7 mouse cellular contexts compared by ENCODE assay signal in the genomic region with DNA sequence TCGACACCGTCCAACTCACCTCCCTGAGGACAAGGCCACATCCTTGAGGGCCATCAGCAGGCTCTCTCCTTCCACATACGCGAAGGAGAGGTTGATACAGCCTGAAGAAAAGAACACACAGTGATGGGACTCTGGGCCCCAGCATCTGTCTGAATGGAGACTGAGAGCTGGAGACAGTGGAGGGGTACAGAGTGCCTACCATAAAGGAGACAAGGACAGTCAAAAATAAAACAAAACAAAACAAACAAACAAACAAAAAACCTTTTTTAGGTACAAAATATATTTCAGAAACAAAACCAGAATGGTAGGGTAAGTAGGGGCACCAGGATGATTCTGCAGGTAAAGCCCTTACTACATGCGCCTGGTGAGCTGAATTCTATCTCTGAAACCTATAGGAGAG. TPM values are rescaled to one million over a fixed set of nuclear protein-coding genes. Genes with fewer than 3 reads are reported as not detected.
DNase-seq lines count a peak whose midpoint lies in the region; ATAC-seq and TF ChIP-seq lines count a peak whose summit lies in the region.

A gene (minus strand): TSS at position 101 of the 400 bp plus-strand sequence.

- TF ChIP-seq POLR2A in CH12.LX (IDR thresholded peaks at IDR 0.05; ENCODE audit: low read depth, low read length), result no peak

- no peak for ATAC-seq in G1E (ENCODE audit: extremely low read depth, insufficient number of reproducible peaks, low FRiP score, poor library complexity, severe bottlenecking)
- ATAC-seq in forebrain, postnatal 0 days, result no peak

- H3K27ac ChIP-seq in CH12.LX (ENCODE audit: insufficient read depth, low read depth), result no peak within 1 kb of the TSS
- no peak within 1 kb of the TSS for H3K27ac ChIP-seq in forebrain, postnatal 0 days (ENCODE audit: low read depth, low read length)

- H3K4me1 ChIP-seq in CH12.LX (ENCODE audit: control insufficient read depth in 1 of 2, insufficient read depth in 2 of 2) (no peaks in the 10 kb centered on the region), G1E (ENCODE audit: insufficient read depth, low read depth, low read length) (no peaks in the 10 kb centered on the region; the same call in 1 of the 2 replicates)
- no peaks in the 10 kb centered on the region for H3K4me1 ChIP-seq in forebrain, postnatal 0 days (ENCODE audit: insufficient read depth)

- TF ChIP-seq CTCF in CH12.LX (conservative IDR thresholded peaks at IDR 0.05 in 1 of 2, IDR thresholded peaks at IDR 0.05 in 1 of 2; ENCODE audit: low read depth in 2 of 2, low read length in 2 of 2), result no peak
- no peak for TF ChIP-seq CTCF in G1E (IDR thresholded peaks at IDR 0.05; ENCODE audit: low read depth, low read length)
- TF ChIP-seq CTCF in forebrain, postnatal 0 days (IDR thresholded peaks at IDR 0.05; ENCODE audit: low read depth), result no peak

- TF ChIP-seq EP300 in CH12.LX (IDR thresholded peaks at IDR 0.05; ENCODE audit: low read length), result no peak

- H3K4me3 ChIP-seq in CH12.LX (replicated peaks in 1 of 3; ENCODE audit: low read depth in 2 of 3, low read length in 2 of 3, poor library complexity in 1 of 3) (no peak within 1 kb of the TSS), G1E (ENCODE audit: low read depth, low read length) (no peak within 1 kb of the TSS)
- H3K4me3 ChIP-seq in forebrain, postnatal 0 days (ENCODE audit: low read depth, low read length), result no peak within 1 kb of the TSS

- 94% methylated on average over 5 of the region's 5 CpGs for WGBS in forebrain, postnatal 0 days

- no peak for TF ChIP-seq RAD21 in CH12.LX (IDR thresholded peaks at IDR 0.05; ENCODE audit: low read depth, low read length)

- in situ Hi-C loops in CH12.LX (cut with MboI; ENCODE audit: low pct_ligation_motif_present, low pct_unique_long_range_greater_than_20kb, low sequenced_read_pairs), result loop anchor here (25.0 kb wide), 1 partner anchor 290 kb away; a partner anchor contains a TSS

- H3K27me3 ChIP-seq in CH12.LX (replicated peaks) (no peaks in the 10 kb centered on the region), G1E (ENCODE audit: insufficient read depth, low read length) (no peaks in the 10 kb centered on the region)
- no peaks in the 10 kb centered on the region for H3K27me3 ChIP-seq in forebrain, postnatal 0 days (ENCODE audit: insufficient read depth, low read length)

- H3K4me2 ChIP-seq in CH12.LX (ENCODE audit: insufficient read depth, low read depth, poor library complexity, severe bottlenecking), result no peak within 1 kb of the TSS
- no peak within 1 kb of the TSS for H3K4me2 ChIP-seq in forebrain, postnatal 0 days (ENCODE audit: low read depth)

- intact Hi-C loops in left cerebral cortex, postnatal 25 days (cut with DNase I), result no loop called here

- dilution Hi-C loops in CH12.LX (cut with MboI; ENCODE audit: extremely low pct_ligation_motif_present, extremely low pct_unique_long_range_greater_than_20kb, low sequenced_read_pairs), result no loop called here

- H3K79me2 ChIP-seq in CH12.LX (replicated peaks; ENCODE audit: control insufficient read depth, extremely low read depth, insufficient read depth, poor library complexity, severe bottlenecking), result no peaks in the 10 kb centered on the region

- no peaks in the 10 kb centered on the region for H3K9me3 ChIP-seq in CH12.LX (replicated peaks; ENCODE audit: low read length)
- no peaks in the 10 kb centered on the region for H3K9me3 ChIP-seq in G1E (replicated peaks)
- H3K9me3 ChIP-seq in forebrain, postnatal 0 days (ENCODE audit: low read length), result no peaks in the 10 kb centered on the region

- DNase-seq in CH12.LX (ENCODE audit: extremely low read depth), result no peak
- DNase-seq in G1E (ENCODE audit: low spot score), result no peak
- no peak for DNase-seq in forebrain, postnatal 0 days
- DNase-seq in left cerebral cortex, postnatal 25 days (ENCODE audit: low spot score in 2 of 2), result no peak
- DNase-seq in cerebellum, adult 9-10 months, result no peak
- DNase-seq in kidney, postnatal 14 days, result no peak
- no peak for DNase-seq in cerebellum, adult 11-12 months

- H3K9ac ChIP-seq in CH12.LX (ENCODE audit: insufficient read depth, low read depth), result no peak within 1 kb of the TSS
- no peak within 1 kb of the TSS for H3K9ac ChIP-seq in forebrain, postnatal 0 days

- H3K36me3 ChIP-seq in CH12.LX (replicated peaks in 1 of 2; ENCODE audit: control insufficient read depth in 1 of 2, insufficient read depth in 1 of 2, low read length in 1 of 2), result peaks cover 54 to 83% of the 10 kb centered on the region in 2 experiments
- peaks cover 87% of the 10 kb centered on the region for H3K36me3 ChIP-seq in G1E (replicated peaks)
- peaks cover 41% of the 10 kb centered on the region for H3K36me3 ChIP-seq in forebrain, postnatal 0 days (ENCODE audit: insufficient read depth)

TF ChIP-seq in CH12.LX, 34 proteins besides CTCF, POLR2A, EP300 and RAD21:
- TF ChIP-seq RCOR1 (conservative IDR thresholded peaks at IDR 0.05; ENCODE audit: low read depth, low read length) (no peak), ZNF384 (IDR thresholded peaks at IDR 0.05; ENCODE audit: low read depth, low read length) (no peak), ZC3H11A (IDR thresholded peaks at IDR 0.05; ENCODE audit: low read depth, low read length) (no peak), NELFE (IDR thresholded peaks at IDR 0.05; ENCODE audit: low read depth, low read length) (no peak), CHD1 (IDR thresholded peaks at IDR 0.05; ENCODE audit: low read depth, low read length) (no peak), MXI1 (IDR thresholded peaks at IDR 0.05; ENCODE audit: low read depth, low read length) (no peak), JUN (IDR thresholded peaks at IDR 0.05; ENCODE audit: insufficient read depth, low read depth, low read length) (no peak), ELF1 (IDR thresholded peaks at IDR 0.05; ENCODE audit: low read depth, low read length) (no peak), KAT2A (IDR thresholded peaks at IDR 0.05; ENCODE audit: insufficient replicate concordance, low read length) (no peak)

RNA-seq across cellular contexts. Expression of the gene that starts here (rescaled TPM):
- 14.7 and 18.8 TPM in 2 replicates for total RNA-seq in CH12.LX (2012; rRNA removed)
- 10.5 and 17.0 TPM in 2 replicates for total RNA-seq in CH12.LX (2014; rRNA removed)
- 15.3 and 18.4 TPM in 2 replicates for polyA plus RNA-seq in CH12.LX (2012; ENCODE audit: insufficient read length, low read depth)
- total RNA-seq in G1E (2014; fragmentation: Nextera tagmentation), result 17.3 and 17.6 TPM in 2 replicates
- 12.0 and 15.6 TPM in 2 replicates for total RNA-seq in G1E (2017)
- polyA plus RNA-seq in G1E (2012), result 9.0 and 13.5 TPM in 2 replicates
- total RNA-seq in forebrain, postnatal 0 days (2014; rRNA removed), result 14.4 and 20.5 TPM in 2 replicates
- polyA plus RNA-seq in forebrain, postnatal 0 days (2015; fragmentation: Nextera tagmentation; extraction: Ambion mirVana), result 8.6 and 13.0 TPM in 2 replicates
- total RNA-seq in left cerebral cortex, postnatal 25 days (2021), result 10 to 100 TPM; 19.1 to 22.0 TPM
